Mouse (Mus musculus): ENCODE measurements at regions not wholly inside any gene's neighbourhood (a gene's known extent, or its start where the extent isn't known, plus 50 kb on each side); places are given as distances from the start of the nearest gene placed in this dataset.

GRCm38 (mm10) chr11:19174305-19175017 lies 155.7 kb upstream of the Meis1 start:
- TF ChIP-seq CTCF (IDR thresholded peaks at IDR 0.05) (no peak), POLR2A (IDR thresholded peaks at IDR 0.05; ENCODE audit: insufficient read depth, low read depth, low read length) (no peak), EP300 (IDR thresholded peaks at IDR 0.05; ENCODE audit: insufficient read depth, low read depth, low read length) (no peak)
